Mouse (Mus musculus) adrenal gland, postnatal 4 days (tissue): ENCODE results near the gene Nudt8. TPM values are rescaled to one million over a fixed set of nuclear protein-coding genes. Genes with fewer than 3 reads are reported as not detected.
"Not testable (repeated sequence)": the region's sequence is repeated elsewhere in the genome, so short reads cannot be mapped to it uniquely, and the experiment has no call there.

Experiments used
- DNase-seq, 2 experiments: peaks; one replicate each; pipeline ENCODE4 v3.0.0; 2021 to 2022; ENCODE audit warnings: low spot score in 2 of 2, mixed read lengths in 2 of 2
- total RNA-seq, 2 experiments: library from RNA; stranded (reverse); gene quantifications; 2 replicates each; pipeline ENCODE4 v1.2.3; 2021

Nudt8 gene
- total RNA-seq, 2 experiments from 2014 or later: 21.7 to 21.9 TPM

GRCm38 (mm10) chr19:4012432-4013022 lies 12.1 kb downstream of the Nudt8 start, which contains the start of gene Ndufv1:
Ndufv1 (minus strand) TSS chr19:4012806.
- DNase-seq: peak; percentile 77 to 89

DNA sequence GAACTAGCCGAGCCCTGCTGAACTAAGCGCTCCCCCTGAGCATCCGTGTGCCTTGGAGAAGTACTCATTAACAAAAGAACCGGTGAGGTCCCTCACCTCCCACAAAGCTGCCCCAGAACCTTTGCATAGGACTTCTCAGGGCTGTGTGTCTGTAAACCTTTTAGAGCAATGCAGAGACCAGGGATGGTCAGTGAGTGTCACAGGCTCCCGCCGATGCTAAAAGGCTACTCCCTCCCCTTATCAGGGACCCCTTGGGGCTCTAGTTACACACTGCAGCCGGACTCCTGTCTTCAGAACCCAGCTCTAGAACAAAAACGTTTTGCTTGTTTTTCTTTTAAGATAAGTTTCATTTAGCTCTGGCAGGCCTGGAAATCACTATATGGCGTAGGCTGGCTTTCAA lies 12.7 kb downstream of the Nudt8 start:
- no peak for DNase-seq

- no peak for DNase-seq
Measured at GRCm38 (mm10) chr19:4014802-4015201, 14.4 kb downstream of the Nudt8 start.

- no peak for DNase-seq
Measured at GRCm38 (mm10) chr19:4015635-4016034, 15.3 kb downstream of the Nudt8 start.

GRCm38 (mm10) chr19:4017921-4018587 lies 17.7 kb downstream of the Nudt8 start:
- no peak for DNase-seq

GRCm38 (mm10) chr19:4018743-4019583 lies 18.6 kb downstream of the Nudt8 start:
- peak in 1 of 2 experiments; percentile 60 for DNase-seq

DNA sequence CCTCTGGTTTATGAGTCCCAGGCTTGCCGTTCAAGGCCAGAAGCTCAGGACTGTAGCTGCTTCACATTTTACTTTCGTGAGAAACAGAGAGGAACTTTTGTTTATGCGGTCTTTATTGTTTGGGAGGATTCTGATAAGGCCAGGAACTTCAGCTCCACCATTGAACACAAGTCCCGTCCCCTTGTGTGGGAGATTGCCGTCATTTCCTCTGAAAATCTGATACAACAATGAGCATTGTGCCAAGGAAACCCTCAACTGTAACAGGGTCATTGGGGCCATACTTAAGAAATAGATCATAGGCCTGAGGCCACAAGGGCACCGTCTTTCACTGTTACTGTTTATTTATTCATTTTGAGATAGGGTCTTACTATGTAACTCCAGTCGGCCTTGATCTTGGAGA lies 22.8 kb downstream of the Nudt8 start:
- DNase-seq: no peak

DNA sequence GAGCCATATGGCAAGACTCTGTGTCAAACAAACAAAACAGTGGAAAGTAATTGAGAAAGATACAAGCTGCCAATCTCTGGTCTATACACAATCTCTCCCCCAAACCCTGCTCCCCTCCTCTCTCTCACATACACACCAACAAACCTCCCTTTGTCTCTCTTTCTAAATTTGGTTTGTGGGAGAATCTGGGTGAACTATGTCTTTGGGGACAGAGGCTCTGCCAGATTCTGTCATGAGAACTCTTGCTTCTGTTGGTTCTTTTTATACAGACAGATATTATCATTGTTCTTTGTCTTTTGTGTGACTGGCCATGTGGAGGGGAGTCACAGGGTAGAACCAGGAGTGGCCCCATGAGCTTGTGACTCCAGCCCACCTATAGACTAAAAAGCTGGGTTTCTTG lies 27.2 kb downstream of the Nudt8 start:
- DNase-seq: no peak

DNA sequence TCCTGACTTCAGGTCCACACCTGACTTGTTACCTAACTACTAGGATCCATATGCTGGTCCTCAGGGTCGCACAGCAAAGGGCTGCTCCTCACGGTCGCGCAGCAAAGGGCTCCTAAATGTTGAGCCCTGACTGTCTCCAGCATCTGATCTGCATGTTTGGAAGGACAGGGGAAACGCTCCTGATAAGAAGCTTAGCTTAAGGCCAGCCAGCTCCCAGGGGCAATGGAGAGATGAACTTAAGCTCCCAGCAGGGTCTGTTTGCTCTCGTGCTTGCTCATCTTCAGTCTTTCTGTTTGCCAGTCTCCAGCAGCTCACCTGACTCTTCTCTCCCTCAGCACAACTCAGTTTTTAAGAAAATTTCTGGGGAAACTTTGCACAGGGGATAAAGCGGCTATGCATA lies 32.3 kb downstream of the Nudt8 start:
- DNase-seq: no peak

GRCm38 (mm10) chr19:4033298-4033697 lies 32.9 kb downstream of the Nudt8 start:
- DNase-seq: no peak

GRCm38 (mm10) chr19:4033742-4034141 lies 33.4 kb downstream of the Nudt8 start:
- DNase-seq: no peak

DNA sequence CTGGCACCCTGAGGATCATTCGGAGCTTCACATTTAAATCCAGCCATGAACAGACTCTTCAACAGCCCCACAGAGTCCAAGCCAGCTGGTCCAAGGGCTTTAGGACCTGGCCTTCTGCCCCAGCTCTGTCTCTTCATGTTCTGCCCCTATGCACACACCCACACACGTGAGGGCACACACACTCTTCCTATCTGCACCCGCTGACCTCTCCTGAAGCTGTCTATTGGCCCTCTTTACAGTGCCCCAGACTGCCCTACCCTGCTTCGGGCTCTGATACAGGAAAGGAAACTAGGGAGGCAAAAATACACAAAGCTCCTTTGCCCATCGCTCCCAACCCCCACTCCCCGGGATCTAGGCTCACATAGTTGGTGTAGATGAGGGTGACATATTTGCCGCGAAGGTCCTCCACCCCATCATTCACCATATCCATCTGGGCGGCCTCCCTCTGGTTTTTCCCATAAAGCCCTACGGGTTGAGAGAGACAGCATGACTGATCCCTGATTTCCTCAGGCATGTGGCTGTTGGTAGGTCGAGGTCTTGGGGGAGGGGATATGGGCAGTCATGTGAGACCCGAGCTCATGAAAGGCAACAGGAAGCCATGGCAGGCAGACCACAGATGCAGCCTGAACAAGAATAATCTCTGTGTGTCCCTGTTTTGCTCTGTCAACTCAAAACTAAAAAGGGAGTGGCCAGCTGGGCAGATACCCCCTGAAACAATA lies 36.1 kb downstream of the Nudt8 start:
- DNase-seq: no peak

DNA sequence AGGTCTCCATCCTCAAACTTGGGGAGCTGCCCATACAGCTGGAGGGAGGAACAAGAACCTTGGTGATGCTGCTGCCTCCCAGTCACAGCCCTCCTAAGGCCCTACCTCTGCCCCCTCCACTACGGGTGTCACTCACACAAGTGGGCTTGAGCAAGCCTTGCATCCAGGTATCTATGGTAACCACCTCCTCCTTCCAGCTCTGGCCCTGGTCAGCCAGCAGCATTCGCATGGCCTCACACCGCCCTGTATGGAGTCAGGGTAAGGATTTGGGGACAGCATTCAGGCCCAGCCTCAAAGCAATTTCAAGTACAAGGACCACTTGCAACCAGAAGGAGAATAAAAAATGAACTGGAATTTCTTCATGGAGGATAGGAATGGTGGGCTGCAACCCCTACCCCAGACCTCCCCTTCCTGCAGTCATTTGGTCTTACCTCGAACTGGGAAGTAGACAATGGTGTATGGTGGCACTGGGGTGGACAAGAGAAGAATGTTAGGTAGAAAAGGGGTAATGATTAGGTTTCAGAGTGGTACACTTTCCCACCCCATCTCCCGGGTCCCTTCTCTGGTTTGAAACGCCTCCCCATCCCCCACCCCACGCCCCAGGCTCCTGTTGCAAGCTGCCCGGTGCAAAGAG lies 36.9 kb downstream of the Nudt8 start:
- not testable (repeated sequence) for DNase-seq

DNA sequence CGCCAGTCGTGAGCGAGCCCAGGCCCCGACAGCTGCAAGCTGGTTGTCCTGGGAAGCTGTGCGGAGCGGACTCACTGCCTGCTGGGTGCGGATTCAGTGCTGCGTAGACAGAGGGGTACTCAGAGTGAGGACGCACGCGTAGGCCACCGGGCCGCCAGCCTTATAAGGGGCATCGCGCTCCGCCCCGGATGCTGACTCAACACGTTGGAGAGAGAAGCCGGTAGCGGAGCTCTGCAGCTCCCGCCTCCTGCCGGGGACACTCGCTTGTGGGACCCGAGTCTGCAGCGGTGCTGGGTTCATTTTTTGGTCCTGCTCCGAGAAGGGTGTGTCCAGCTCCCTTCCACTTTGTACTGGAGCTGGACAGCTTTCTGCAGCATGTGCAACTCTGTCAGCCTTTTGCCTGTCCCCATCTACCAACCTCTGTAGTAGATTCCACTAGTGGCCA lies 37.4 kb downstream of the Nudt8 start, which contains the start of gene Gstp1:
Gene Gstp1 (minus strand): TSS at position 198 of the 445 bp plus-strand sequence.
- peak; percentile 63 to 76 for DNase-seq

DNA sequence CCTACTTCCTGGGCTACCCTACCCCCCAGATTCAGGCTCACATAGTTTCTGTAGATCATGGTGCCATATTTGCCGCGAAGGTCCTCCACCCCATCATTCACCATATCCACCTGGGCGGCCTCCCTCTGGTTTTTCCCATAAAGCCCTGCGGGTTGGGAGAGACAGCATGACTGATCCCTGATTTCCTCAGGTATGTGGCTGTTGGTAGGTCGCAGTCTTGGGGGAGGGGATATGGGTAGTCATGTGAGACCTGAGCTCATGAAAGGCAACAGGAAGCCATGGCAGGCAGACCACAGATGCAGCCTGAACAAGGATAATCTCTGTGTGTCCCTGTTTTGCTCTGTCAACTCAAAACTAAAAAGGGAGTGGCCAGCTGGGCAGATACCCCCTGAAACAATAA lies 40.6 kb downstream of the Nudt8 start:
- DNase-seq: not testable (repeated sequence)

- not testable (repeated sequence) for DNase-seq
Measured at GRCm38 (mm10) chr19:4041500-4041899, 41.1 kb downstream of the Nudt8 start.

DNA sequence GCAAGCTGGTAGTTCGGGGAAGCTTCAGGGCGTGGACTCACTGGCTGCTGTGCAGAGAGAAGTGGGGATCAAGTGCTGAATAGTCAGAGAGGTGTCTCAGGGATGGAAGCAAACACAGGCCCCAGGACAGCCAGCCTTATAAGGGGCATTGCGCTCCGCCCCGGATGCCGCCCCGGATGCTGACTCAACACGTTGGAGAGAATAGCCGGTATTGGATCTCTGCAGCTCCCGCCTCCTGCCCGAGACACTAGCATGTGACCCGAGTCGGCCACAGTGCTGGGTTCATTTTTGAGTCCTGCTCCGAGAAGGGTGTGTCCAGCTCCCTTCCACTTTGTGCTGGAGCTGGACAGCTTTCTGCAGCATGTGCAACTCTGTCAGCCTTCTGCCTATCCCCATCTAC lies 41.7 kb downstream of the Nudt8 start:
- DNase-seq: no peak

GRCm38 (mm10) chr19:4044109-4044508 lies 43.7 kb downstream of the Nudt8 start:
- DNase-seq: not testable (repeated sequence)

DNA sequence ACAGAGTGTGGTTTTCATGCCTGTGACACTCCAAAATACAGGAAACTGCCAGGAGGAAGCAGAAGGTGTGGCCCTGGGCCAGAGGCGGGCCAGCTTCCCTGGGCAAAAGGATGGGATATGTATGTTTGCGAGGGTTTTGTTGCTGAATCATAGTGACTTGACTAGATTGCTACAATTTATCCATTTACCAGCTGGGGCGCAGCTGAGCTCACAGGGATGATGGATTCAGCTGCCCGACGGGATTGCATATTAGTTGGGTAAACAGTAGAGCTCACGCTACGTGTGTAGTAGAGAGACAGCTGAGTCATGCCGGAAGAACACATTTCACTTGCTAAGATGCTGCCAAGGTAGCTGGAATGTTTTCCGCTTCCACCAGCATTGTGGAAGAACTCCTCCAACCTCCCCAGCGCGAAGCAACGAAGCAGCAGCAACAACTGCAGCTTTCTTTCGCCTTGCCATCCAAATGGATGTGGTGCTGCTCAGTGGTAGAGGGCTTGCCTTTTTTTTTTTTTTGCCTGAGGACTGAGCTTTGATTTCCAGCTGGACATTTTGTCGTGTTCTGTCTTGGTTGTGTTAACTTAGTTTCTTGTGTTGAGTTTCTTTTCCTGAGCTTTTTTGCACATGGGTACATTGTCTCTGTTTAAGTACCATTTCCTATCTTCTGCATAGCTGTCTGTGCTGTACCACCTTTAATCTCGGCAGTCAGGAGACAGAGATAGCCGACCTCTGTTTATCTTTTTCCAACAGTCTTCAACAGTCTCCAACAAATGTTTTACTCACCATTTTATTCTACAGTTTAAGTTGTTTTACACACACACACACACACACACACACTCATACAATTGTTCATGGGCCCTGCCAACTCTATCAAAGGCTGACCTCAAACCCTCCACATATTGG lies 45.8 kb downstream of the Nudt8 start, which contains the start of gene Gstp2:
Gene Gstp2 (minus strand): TSS at position 58 of the 900 bp plus-strand sequence.
- peak in 1 of 2 experiments; percentile 56 for DNase-seq

DNA sequence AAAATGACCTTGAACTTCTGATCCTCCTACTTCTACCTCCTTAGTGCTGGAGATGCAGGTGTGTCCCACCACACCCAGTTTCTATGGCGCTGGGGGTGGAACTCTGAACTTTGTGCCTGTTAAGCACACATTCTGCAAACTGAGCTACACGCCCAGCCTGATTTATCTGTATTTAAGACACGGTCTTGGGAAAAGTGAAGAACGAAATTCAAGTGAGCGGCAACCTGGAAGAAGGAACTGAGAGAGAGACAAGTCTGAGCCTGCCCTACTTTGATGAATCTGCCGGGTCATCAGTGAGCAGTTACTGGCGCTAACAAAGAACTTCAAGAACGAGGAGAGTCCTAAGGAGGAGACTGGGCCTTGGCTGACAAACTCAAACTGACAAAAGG lies 46.5 kb downstream of the Nudt8 start:
- DNase-seq: no peak
